Mouse (Mus musculus): Measurements from ENCODE around the gene Hist1h4a. TPM values are rescaled to one million over a fixed set of nuclear protein-coding genes. Genes with fewer than 3 reads are reported as not detected.
"Not testable (repeated sequence)": the region's sequence is repeated elsewhere in the genome, so short reads cannot be mapped to it uniquely, and the experiment has no call there.

Hist1h4a gene
- polyA plus RNA-seq, 1 experiment: 3.5 TPM

GRCm38 (mm10) chr13:23763242-23763585 is 2.2 kb upstream of the Hist1h4a start:
- no peak for DNase-seq
- no peak for TF ChIP-seq POLR2A (IDR thresholded peaks at IDR 0.05; ENCODE audit: borderline replicate concordance, insufficient read depth, low read length)
- no peak for TF ChIP-seq CTCF (IDR thresholded peaks at IDR 0.05; ENCODE audit: borderline replicate concordance, insufficient read depth, low read depth, low read length)
- peak overlapping the region; percentile 70 for H3K4me3 ChIP-seq (replicated peaks; ENCODE audit: insufficient read depth, low read depth, low read length)
- no peak overlapping the region for H3K27ac ChIP-seq (ENCODE audit: insufficient read depth, low read length)
- 1% methylated on average over 10 of the region's 10 CpGs for WGBS
- no peaks in the 10 kb centered on the region for H3K27me3 ChIP-seq (ENCODE audit: control insufficient read depth, insufficient read depth, low read length)
- no peaks in the 10 kb centered on the region; the same call in 1 of the 2 replicates for H3K4me1 ChIP-seq (ENCODE audit: control insufficient read depth, insufficient read depth, low read length)

GRCm38 (mm10) chr13:23761871-23762821 is 1.1 kb upstream of the Hist1h4a start, which contains the start of gene Hist1h3a:
Gene Hist1h3a, minus strand, starts transcription at chr13:23762386.
- peak within 1 kb of the TSS; percentile 47 for H3K27ac ChIP-seq (ENCODE audit: insufficient read depth, low read length)
- peak; percentile 55; the same call in 1 of the 2 replicates for TF ChIP-seq POLR2A (IDR thresholded peaks at IDR 0.05; ENCODE audit: borderline replicate concordance, insufficient read depth, low read length)
- under 1% methylated on average over 36 of the region's 52 CpGs for WGBS
- H3K27me3 ChIP-seq (ENCODE audit: control insufficient read depth, insufficient read depth, low read length); H3K4me1 ChIP-seq (ENCODE audit: control insufficient read depth, insufficient read depth, low read length): not testable (repeated sequence)
- peak; percentile 70 to 86 for DNase-seq
- peak within 1 kb of the TSS; percentile 67 for H3K4me3 ChIP-seq (replicated peaks; ENCODE audit: insufficient read depth, low read depth, low read length)

- TF ChIP-seq CTCF (IDR thresholded peaks at IDR 0.05; ENCODE audit: borderline replicate concordance, insufficient read depth, low read depth, low read length) (no peak), POLR2A (IDR thresholded peaks at IDR 0.05; ENCODE audit: borderline replicate concordance, insufficient read depth, low read length) (no peak)
- 2% methylated on average over 26 of the region's 27 CpGs for WGBS
- no peak for DNase-seq
- Histone ChIP-seq H3K4me1 (ENCODE audit: control insufficient read depth, insufficient read depth, low read length) (no peaks in the 10 kb centered on the region; the same call in 1 of the 2 replicates), H3K27me3 (ENCODE audit: control insufficient read depth, insufficient read depth, low read length) (no peaks in the 10 kb centered on the region), H3K4me3 (replicated peaks; ENCODE audit: insufficient read depth, low read depth, low read length) (peak overlapping the region; percentile 50), H3K27ac (ENCODE audit: insufficient read depth, low read length) (peak overlapping the region; percentile 79)
Measured at GRCm38 (mm10) chr13:23760240-23760971, 624 bp downstream of the Hist1h4a start.

- H3K27ac ChIP-seq (ENCODE audit: insufficient read depth, low read length): no peak overlapping the region
- 74% methylated on average over 1 of the region's 1 CpGs for WGBS
- no peaks in the 10 kb centered on the region; the same call in 1 of the 2 replicates for H3K4me1 ChIP-seq (ENCODE audit: control insufficient read depth, insufficient read depth, low read length)
- DNase-seq: no peak
- TF ChIP-seq CTCF (IDR thresholded peaks at IDR 0.05; ENCODE audit: borderline replicate concordance, insufficient read depth, low read depth, low read length) (no peak), POLR2A (IDR thresholded peaks at IDR 0.05; ENCODE audit: borderline replicate concordance, insufficient read depth, low read length) (no peak)
- no peaks in the 10 kb centered on the region for H3K27me3 ChIP-seq (ENCODE audit: control insufficient read depth, insufficient read depth, low read length)
- H3K4me3 ChIP-seq (replicated peaks; ENCODE audit: insufficient read depth, low read depth, low read length): no peak overlapping the region
Measured at GRCm38 (mm10) chr13:23759916-23760239, 1.2 kb downstream of the Hist1h4a start.

- 80% methylated on average over 3 of the region's 3 CpGs for WGBS
- TF ChIP-seq POLR2A (IDR thresholded peaks at IDR 0.05; ENCODE audit: borderline replicate concordance, insufficient read depth, low read length) (no peak), CTCF (IDR thresholded peaks at IDR 0.05; ENCODE audit: borderline replicate concordance, insufficient read depth, low read depth, low read length) (no peak)
- H3K27me3 ChIP-seq (ENCODE audit: control insufficient read depth, insufficient read depth, low read length): no peaks in the 10 kb centered on the region
Measured at GRCm38 (mm10) chr13:23759251-23759771, 1.7 kb downstream of the Hist1h4a start.

GRCm38 (mm10) chr13:23757921-23758320 is 3.1 kb downstream of the Hist1h4a start:
- Histone ChIP-seq H3K4me1 (ENCODE audit: control insufficient read depth, insufficient read depth, low read length) (no peaks in the 10 kb centered on the region; the same call in 1 of the 2 replicates), H3K4me3 (replicated peaks; ENCODE audit: insufficient read depth, low read depth, low read length) (no peak overlapping the region), H3K27ac (ENCODE audit: insufficient read depth, low read length) (no peak overlapping the region), H3K27me3 (ENCODE audit: control insufficient read depth, insufficient read depth, low read length) (no peaks in the 10 kb centered on the region)
- DNase-seq: no peak
- TF ChIP-seq POLR2A (IDR thresholded peaks at IDR 0.05; ENCODE audit: borderline replicate concordance, insufficient read depth, low read length) (no peak), CTCF (IDR thresholded peaks at IDR 0.05; ENCODE audit: borderline replicate concordance, insufficient read depth, low read depth, low read length) (no peak)
- WGBS: 24% methylated on average over 3 of the region's 3 CpGs

More at GRCm38 (mm10) chr13:23759251-23759771, 1.7 kb downstream of the Hist1h4a start:
- no peak for DNase-seq
- H3K4me1 ChIP-seq (ENCODE audit: control insufficient read depth, insufficient read depth, low read length): no peaks in the 10 kb centered on the region; the same call in 1 of the 2 replicates
- no peak overlapping the region for H3K4me3 ChIP-seq (replicated peaks; ENCODE audit: insufficient read depth, low read depth, low read length)
- no peak overlapping the region for H3K27ac ChIP-seq (ENCODE audit: insufficient read depth, low read length)

GRCm38 (mm10) chr13:23757211-23757773 is 3.7 kb downstream of the Hist1h4a start:
- Histone ChIP-seq H3K27me3 (ENCODE audit: control insufficient read depth, insufficient read depth, low read length) (no peaks in the 10 kb centered on the region), H3K4me1 (ENCODE audit: control insufficient read depth, insufficient read depth, low read length) (no peaks in the 10 kb centered on the region), H3K4me3 (replicated peaks; ENCODE audit: insufficient read depth, low read depth, low read length) (peak overlapping the region; percentile 23), H3K27ac (ENCODE audit: insufficient read depth, low read length) (peak overlapping the region; percentile 42)
- TF ChIP-seq CTCF (IDR thresholded peaks at IDR 0.05; ENCODE audit: borderline replicate concordance, insufficient read depth, low read depth, low read length) (no peak), POLR2A (IDR thresholded peaks at IDR 0.05; ENCODE audit: borderline replicate concordance, insufficient read depth, low read length) (no peak)
- DNase-seq: peak in 1 of 2 experiments; percentile 29
- 3% methylated on average over 18 of the region's 23 CpGs for WGBS
